8 mouse cellular contexts compared by ENCODE assay signal in the genomic region with DNA sequence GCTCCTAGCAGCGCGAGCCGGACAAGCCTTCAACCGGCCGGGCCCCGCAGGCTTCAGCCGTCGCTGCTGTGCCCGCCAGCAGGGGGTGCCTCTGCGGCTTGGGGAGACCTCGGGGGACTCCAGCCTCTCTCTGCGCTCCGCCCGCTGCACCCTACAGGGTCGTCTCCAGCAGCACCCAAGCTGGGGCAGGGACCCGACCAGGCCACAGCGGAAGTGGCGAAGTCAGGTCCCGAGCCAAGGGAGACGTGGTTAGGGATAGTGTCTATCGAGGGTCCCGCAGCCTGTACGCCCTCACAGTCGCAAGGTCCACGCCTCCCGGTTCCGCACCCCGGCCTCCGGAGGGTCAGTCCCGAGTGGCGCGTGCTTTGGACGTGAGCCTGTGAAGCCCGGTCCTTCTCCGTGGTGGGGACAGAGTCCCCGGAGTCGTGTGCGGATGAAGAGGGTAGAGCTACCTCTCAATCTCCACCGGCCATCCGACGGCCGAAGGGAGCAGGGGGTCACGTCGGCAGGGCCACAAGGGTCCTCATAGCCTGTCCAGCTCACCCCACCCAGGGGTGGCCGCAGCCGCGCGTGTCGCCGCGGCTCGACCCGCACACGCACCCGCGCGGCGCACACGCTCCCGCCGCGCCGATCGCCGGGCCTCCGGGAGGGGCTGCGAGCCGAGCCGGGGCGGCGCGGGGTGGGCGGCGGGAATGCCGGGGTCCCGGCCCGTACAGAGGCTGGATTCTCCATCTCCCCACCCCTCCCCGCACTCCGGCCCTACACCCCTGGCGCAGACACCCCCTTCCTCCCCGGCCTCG. TPM values are rescaled to one million over a fixed set of nuclear protein-coding genes. Genes with fewer than 3 reads are reported as not detected.
DNase-seq lines count a peak whose midpoint lies in the region; ATAC-seq and TF ChIP-seq lines count a peak whose summit lies in the region.

No protein-coding gene starts in this region.

- DNase-seq in CD8-positive naive resting alpha-beta T cell, adult 2 months (ENCODE audit: low read depth in 2 of 2, low spot score in 2 of 2), result peak; percentile 10 to 13
- DNase-seq in adrenal gland, postnatal 36 days, result peak; percentile 76 to 88
- peak; percentile 32 for DNase-seq in embryonic facial prominence, embryonic 14.5 days (ENCODE audit: low spot score)
- peak; percentile 57 to 61 for DNase-seq in kidney, postnatal 25 days
- peak; percentile 43 for DNase-seq in lung, postnatal 0 days (ENCODE audit: low spot score)
- peak; percentile 19 for DNase-seq in ovary, adult 18-20 months (ENCODE audit: low spot score)
- peak; percentile 54 for DNase-seq in urinary bladder, postnatal 25 days (ENCODE audit: low spot score)

- no peak overlapping the region for H3K27ac ChIP-seq in embryonic facial prominence, embryonic 14.5 days (replicated peaks; ENCODE audit: low read depth, low read length)
- no peak overlapping the region for H3K27ac ChIP-seq in heart, embryonic 15.5 days
- H3K27ac ChIP-seq in lung, postnatal 0 days (ENCODE audit: low read length), result no peak overlapping the region

- peaks cover 9% of the 10 kb centered on the region; the same call in 1 of the 2 replicates for H3K4me1 ChIP-seq in embryonic facial prominence, embryonic 14.5 days (ENCODE audit: control insufficient read depth, insufficient read depth, low read length)
- H3K4me1 ChIP-seq in heart, embryonic 15.5 days (replicated peaks), result peaks cover 20% of the 10 kb centered on the region
- H3K4me1 ChIP-seq in lung, postnatal 0 days (ENCODE audit: insufficient read depth, low read depth, low read length), result 0 out of 2 replicates have a peak, but pooled peaks cover 2% of the 10 kb centered on the region

- peak overlapping the region; percentile 61 for H3K4me3 ChIP-seq in embryonic facial prominence, embryonic 14.5 days (ENCODE audit: low read depth, low read length)
- peak overlapping the region; percentile 59 for H3K4me3 ChIP-seq in heart, embryonic 15.5 days
- peak overlapping the region; percentile 49 for H3K4me3 ChIP-seq in lung, postnatal 0 days (ENCODE audit: low read depth, low read length)

- peak; percentile 70 for TF ChIP-seq CTCF in lung, postnatal 0 days (IDR thresholded peaks at IDR 0.05)

- no peak for TF ChIP-seq EP300 in lung, postnatal 0 days (IDR thresholded peaks at IDR 0.05)

- H3K27me3 ChIP-seq in embryonic facial prominence, embryonic 14.5 days (replicated peaks; ENCODE audit: control insufficient read depth, insufficient read depth, low read length), result peaks cover 90% of the 10 kb centered on the region
- peaks cover 98% of the 10 kb centered on the region for H3K27me3 ChIP-seq in heart, embryonic 15.5 days
- H3K27me3 ChIP-seq in lung, postnatal 0 days (replicated peaks; ENCODE audit: insufficient read depth, low read length), result peaks cover 50% of the 10 kb centered on the region

- ATAC-seq in embryonic facial prominence, embryonic 14.5 days (ENCODE audit: low read depth), result no peak
- ATAC-seq in heart, embryonic 15.5 days (replicated peaks; ENCODE audit: insufficient number of reproducible peaks, insufficient read depth, low FRiP score, low read depth), result 0 out of 2 replicates have a peak, but pooled peaks have one; percentile 3
- ATAC-seq in lung, postnatal 0 days, result peak; percentile 30; the same call in 1 of the 2 replicates

- H3K4me2 ChIP-seq in embryonic facial prominence, embryonic 14.5 days (ENCODE audit: low read depth, low read length), result peak overlapping the region; percentile 99
- peak overlapping the region; percentile 98 for H3K4me2 ChIP-seq in heart, embryonic 15.5 days
- H3K4me2 ChIP-seq in lung, postnatal 0 days (replicated peaks; ENCODE audit: low read depth, low read length), result peak overlapping the region; percentile 92

- peak overlapping the region; percentile 64 for H3K9ac ChIP-seq in embryonic facial prominence, embryonic 14.5 days (ENCODE audit: low read depth, low read length)
- H3K9ac ChIP-seq in heart, embryonic 15.5 days, result peak overlapping the region; percentile 54
- no peak overlapping the region for H3K9ac ChIP-seq in lung, postnatal 0 days (replicated peaks; ENCODE audit: low read depth)

- H3K9me3 ChIP-seq in embryonic facial prominence, embryonic 14.5 days (ENCODE audit: control insufficient read depth, low read length), result no peaks in the 10 kb centered on the region
- H3K9me3 ChIP-seq in heart, embryonic 15.5 days (replicated peaks), result no peaks in the 10 kb centered on the region
- H3K9me3 ChIP-seq in lung, postnatal 0 days (ENCODE audit: low read length), result no peaks in the 10 kb centered on the region

- H3K36me3 ChIP-seq in embryonic facial prominence, embryonic 14.5 days (ENCODE audit: control insufficient read depth, insufficient read depth, low read length), result no peaks in the 10 kb centered on the region
- no peaks in the 10 kb centered on the region for H3K36me3 ChIP-seq in heart, embryonic 15.5 days
- no peaks in the 10 kb centered on the region for H3K36me3 ChIP-seq in lung, postnatal 0 days (ENCODE audit: insufficient read depth, low read length)

- WGBS in embryonic facial prominence, embryonic 14.5 days, result 2% methylated on average over 13 of the region's 82 CpGs
- WGBS in heart, embryonic 15.5 days, result 1% methylated on average over 80 of the region's 82 CpGs
- WGBS in lung, postnatal 0 days, result 2% methylated on average over 59 of the region's 82 CpGs

RNA-seq across cellular contexts. Expression of a gene that starts 1.0 kb away (rescaled TPM):
- total RNA-seq in adrenal gland, postnatal 36 days (2021), result 1 to 10 TPM in 1 of 2 experiments, under 1 TPM in 1; 0.79 to 1.9 TPM
- polyA plus RNA-seq in embryonic facial prominence, embryonic 14.5 days (2014; fragmentation: Nextera tagmentation; extraction: Ambion mirVana), result 0.33 and 0.93 TPM in 2 replicates
- polyA plus RNA-seq in heart, embryonic 15.5 days (2015; fragmentation: Nextera tagmentation; extraction: Ambion mirVana), result 0.15 and 0.36 TPM in 2 replicates
- 1.0 and 1.8 TPM in 2 replicates for polyA plus RNA-seq in lung, postnatal 0 days (2015; fragmentation: Nextera tagmentation; extraction: Ambion mirVana)

RNA-seq across cellular contexts. Expression of a gene that starts 54.0 kb away (rescaled TPM):
- 10 to 100 TPM; 44.4 to 59.5 TPM for total RNA-seq in adrenal gland, postnatal 36 days (2021)
- polyA plus RNA-seq in embryonic facial prominence, embryonic 14.5 days (2014; fragmentation: Nextera tagmentation; extraction: Ambion mirVana), result 45.6 and 52.1 TPM in 2 replicates
- 32.1 and 45.7 TPM in 2 replicates for polyA plus RNA-seq in heart, embryonic 15.5 days (2015; fragmentation: Nextera tagmentation; extraction: Ambion mirVana)
- polyA plus RNA-seq in lung, postnatal 0 days (2015; fragmentation: Nextera tagmentation; extraction: Ambion mirVana), result 42.8 and 44.1 TPM in 2 replicates

Comparison
In these comparisons a context has a peak if more than half of its experiments do, and no peak if none do; other contexts are left out.
1. DNase-seq: peak in every context shown above with its lines; median percentile 82 in adrenal gland, postnatal 36 days; 59 in kidney, postnatal 25 days; 54 in urinary bladder, postnatal 25 days; 43 in lung, postnatal 0 days; 32 in embryonic facial prominence, embryonic 14.5 days; 19 in ovary, adult 18-20 months; 12 in CD8-positive naive resting alpha-beta T cell, adult 2 months.